Mouse (Mus musculus) ZHBTc4 (cell line): ENCODE data around the gene Csl.

Experiments
- DNase-seq: peaks from one replicate; pipeline ENCODE4 v3.0.0-alpha.2; 2011; ENCODE audit warnings: low read depth, low spot score

Gene Csl

GRCm38 (mm10) chr10:99759558-99759957 lies at the start of gene Csl:
Gene Csl (minus strand): TSS chr10:99759658.
- no peak for DNase-seq

- DNase-seq = no peak
These were observed 30.0 kb upstream of the Csl start for GRCm38 (mm10) chr10:99789418-99789817.

- no peak for DNase-seq
These were observed 15.0 kb upstream of the Csl start for GRCm38 (mm10) chr10:99774228-99775120.

- no peak for DNase-seq
These were observed 9.3 kb downstream of the Csl start for GRCm38 (mm10) chr10:99750146-99750545.

- DNase-seq = no peak
These were observed 10.7 kb downstream of the Csl start for GRCm38 (mm10) chr10:99748668-99749260.

GRCm38 (mm10) chr10:99748009-99748408 lies 11.4 kb downstream of the Csl start:
- no peak for DNase-seq

GRCm38 (mm10) chr10:99741609-99742280 lies 17.7 kb downstream of the Csl start:
- no peak for DNase-seq

- DNase-seq = no peak
These were observed 46.3 kb downstream of the Csl start for GRCm38 (mm10) chr10:99713129-99713528.

GRCm38 (mm10) chr10:99711567-99711966 lies 47.9 kb downstream of the Csl start:
- no peak for DNase-seq
